Mouse (Mus musculus) erythroblast, embryonic 14.5 days (primary cell): ENCODE measurements around the gene Trp73.

Source experiments
- GATA1 ChIP-seq: IDR thresholded peaks from 2 replicates; pipeline ENCODE4 v1.6.1; 2012; ENCODE audit warnings: low read length, inconsistent platforms, mixed read lengths
- TAL1 ChIP-seq: IDR thresholded peaks from 3 replicates; pipeline ENCODE4 v1.6.1; 2012; ENCODE audit warnings: low read length, inconsistent platforms, mixed read lengths

DNA sequence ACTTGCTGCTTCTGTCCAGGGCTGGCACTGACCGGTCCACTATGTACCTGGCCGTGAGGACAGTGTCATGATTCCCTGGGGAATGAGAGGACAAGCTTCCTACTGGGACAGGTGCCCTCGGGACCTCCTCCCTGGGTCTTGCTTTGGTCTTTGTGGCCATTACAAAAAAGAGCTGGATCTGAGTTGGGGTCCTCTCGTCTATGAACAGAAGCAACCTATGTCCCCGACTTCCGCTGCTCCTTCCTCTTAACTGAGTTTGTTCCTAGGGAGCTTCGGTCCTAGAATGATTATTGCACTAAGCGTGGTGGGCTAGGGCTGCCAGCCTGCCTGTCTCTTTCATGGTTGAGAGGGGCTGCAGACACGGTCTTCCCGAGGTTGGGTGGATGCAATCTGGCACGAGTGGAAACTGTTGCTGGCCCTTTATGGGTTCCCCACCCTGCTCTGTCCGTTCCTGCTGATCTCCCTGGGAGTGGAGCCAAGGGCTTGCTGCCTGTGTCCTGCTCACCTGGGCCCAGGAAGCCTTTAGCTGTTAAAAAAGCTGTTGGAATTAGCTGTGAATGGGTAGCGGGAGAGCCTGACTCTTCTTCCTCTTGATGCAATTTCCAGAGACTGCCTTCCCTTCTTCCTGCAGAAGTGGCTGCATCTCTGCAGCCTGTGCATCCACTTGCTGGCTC is 32.1 kb upstream of the Trp73 start:
- no peak for TF ChIP-seq TAL1
- no peak for TF ChIP-seq GATA1
